Comparison of ENCODE assay signal across 8 mouse cellular contexts in the genomic region with DNA sequence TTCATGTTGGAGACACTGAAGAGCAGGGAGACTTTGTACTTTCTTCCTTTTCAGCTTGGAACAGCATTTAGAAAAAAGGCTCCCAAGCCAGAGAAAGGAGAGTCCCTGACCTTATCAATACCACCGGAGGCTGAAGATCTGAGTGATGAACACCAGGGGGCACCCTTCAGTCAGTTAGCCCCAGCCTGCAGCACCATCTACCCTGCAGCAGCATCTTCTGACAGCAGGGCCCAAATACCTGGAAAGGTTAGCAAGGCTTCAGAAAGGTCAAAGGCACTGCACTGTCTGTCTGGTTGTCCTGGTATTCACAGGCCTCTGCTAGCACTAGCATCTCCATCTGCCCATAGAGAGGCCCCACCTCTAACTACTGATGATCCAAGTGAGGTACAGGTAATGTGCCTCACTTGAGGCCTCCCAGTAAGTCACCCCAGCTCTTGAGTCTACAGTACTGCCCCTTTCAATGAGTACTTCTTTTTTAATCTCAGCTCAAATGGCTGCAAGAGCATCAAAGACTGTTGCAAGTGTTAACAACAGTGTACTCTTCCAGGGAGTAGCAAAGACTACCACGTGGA. TPM values are rescaled to one million over a fixed set of nuclear protein-coding genes. Genes with fewer than 3 reads are reported as not detected.
DNase-seq lines count a peak whose midpoint lies in the region; ATAC-seq and TF ChIP-seq lines count a peak whose summit lies in the region.

No protein-coding gene starts in this region.

- peak; percentile 70 for TF ChIP-seq CTCF in left cerebral cortex, adult 2 months (IDR thresholded peaks at IDR 0.05)
- peak; percentile 89 for TF ChIP-seq CTCF in liver, postnatal 0 days (IDR thresholded peaks at IDR 0.05; ENCODE audit: low read depth)

- no peak overlapping the region for H3K4me3 ChIP-seq in left cerebral cortex, adult 2 months
- H3K4me3 ChIP-seq in liver, postnatal 0 days (ENCODE audit: low read depth, low read length) = no peak overlapping the region
- H3K4me3 ChIP-seq in midbrain, embryonic 15.5 days = no peak overlapping the region

- peak; percentile 9 to 18 for DNase-seq in left cerebral cortex, adult 2 months (ENCODE audit: extremely low spot score in 1 of 2, low spot score in 2 of 2)
- no peak for DNase-seq in left cerebral cortex, adult 11 months (ENCODE audit: low spot score)
- DNase-seq in Muller cell, postnatal 12 days (ENCODE audit: inconsistent ontology term) = peak; percentile 21
- DNase-seq in cerebellum, adult 18-20 months = peak; percentile 38 to 58
- peak; percentile 18 for DNase-seq in heart, postnatal 4 days
- peak; percentile 63 for DNase-seq in liver, postnatal 0 days
- peak; percentile 21 to 37 for DNase-seq in spleen, postnatal 14 days (ENCODE audit: low spot score in 2 of 2)

- no peaks in the 10 kb centered on the region for H3K27me3 ChIP-seq in liver, postnatal 0 days (ENCODE audit: insufficient read depth, low read length)
- no peaks in the 10 kb centered on the region for H3K27me3 ChIP-seq in midbrain, embryonic 15.5 days (replicated peaks)

- no peaks in the 10 kb centered on the region for H3K4me1 ChIP-seq in liver, postnatal 0 days (ENCODE audit: insufficient read depth)
- H3K4me1 ChIP-seq in midbrain, embryonic 15.5 days = no peaks in the 10 kb centered on the region

- no peak for TF ChIP-seq EP300 in liver, postnatal 0 days (IDR thresholded peaks at IDR 0.05; ENCODE audit: low read depth)

- H3K27ac ChIP-seq in left cerebral cortex, adult 2 months = no peak overlapping the region
- no peak overlapping the region for H3K27ac ChIP-seq in liver, postnatal 0 days (ENCODE audit: low read depth)
- H3K27ac ChIP-seq in midbrain, embryonic 15.5 days = no peak overlapping the region

- no peak overlapping the region for H3K4me2 ChIP-seq in liver, postnatal 0 days (ENCODE audit: low read depth, low read length)
- no peak overlapping the region for H3K4me2 ChIP-seq in midbrain, embryonic 15.5 days

- ATAC-seq in liver, postnatal 0 days = peak; percentile 77
- ATAC-seq in midbrain, embryonic 15.5 days (replicated peaks) = no peak

- H3K9ac ChIP-seq in liver, postnatal 0 days (replicated peaks) = no peak overlapping the region
- no peak overlapping the region for H3K9ac ChIP-seq in midbrain, embryonic 15.5 days

- intact Hi-C loops in left cerebral cortex, adult 2 months (cut with DNase I) = no loop called here

- no peaks in the 10 kb centered on the region for H3K36me3 ChIP-seq in liver, postnatal 0 days (replicated peaks; ENCODE audit: insufficient read depth, low read length)
- H3K36me3 ChIP-seq in midbrain, embryonic 15.5 days (replicated peaks) = no peaks in the 10 kb centered on the region

- 45% methylated on average over 2 of the region's 2 CpGs for WGBS in liver, postnatal 0 days (ENCODE audit: insufficient replicate concordance)
- WGBS in midbrain, embryonic 15.5 days = 43% methylated on average over 2 of the region's 2 CpGs

- no peaks in the 10 kb centered on the region for H3K9me3 ChIP-seq in liver, postnatal 0 days (ENCODE audit: low read length)
- no peaks in the 10 kb centered on the region for H3K9me3 ChIP-seq in midbrain, embryonic 15.5 days

RNA-seq across cellular contexts. Expression of a gene that starts 25.4 kb away (rescaled TPM):
- 10 to 100 TPM; 22.1 to 22.8 TPM for total RNA-seq in left cerebral cortex, adult 2 months (2021)
- total RNA-seq in heart, postnatal 4 days (2021) = 1 to 10 TPM; 1.2 to 1.3 TPM
- 0.41 and 0.46 TPM in 2 replicates for polyA plus RNA-seq in liver, postnatal 0 days (2015; fragmentation: Nextera tagmentation; extraction: Ambion mirVana)
- 21.1 and 22.7 TPM in 2 replicates for polyA plus RNA-seq in midbrain, embryonic 15.5 days (2015; fragmentation: Nextera tagmentation; extraction: Ambion mirVana)

Comparison
In these comparisons a context has a peak if more than half of its experiments do, and no peak if none do; other contexts are left out.
1. RNA of a gene that starts 25.4 kb away (total RNA-seq): 22.1 to 22.8 TPM in left cerebral cortex, adult 2 months; 1.2 to 1.3 TPM in heart, postnatal 4 days; every median in the first group is over 10 times any median in the second.